Mouse (Mus musculus) liver, embryonic 15.5 days (tissue): ENCODE measurements around the gene Ankrd36. TPM values are rescaled to one million over a fixed set of nuclear protein-coding genes. Genes with fewer than 3 reads are reported as not detected.

Experiments used
- ATAC-seq: fragments of 200-750 bp; cut with Nextera tagmentation; 2 replicates; pipeline ENCODE4 v1.8.0; 2017; ENCODE audit warnings: moderate number of reproducible peaks, mild to moderate bottlenecking, moderate library complexity; ENCODE audit not compliant: insufficient read depth
- H3K27ac ChIP-seq: fragments of 300-500 bp; sonication (generic); replicated peaks from 2 replicates; pipeline ENCODE4 v1.5.1; 2015; ENCODE audit warnings: mild to moderate bottlenecking, inconsistent platforms
- H3K27me3 ChIP-seq: fragments of 300-500 bp; sonication (generic); 2 replicates; pipeline ENCODE4 v1.6.1; 2015; ENCODE audit warnings: mild to moderate bottlenecking, inconsistent platforms
- H3K36me3 ChIP-seq: fragments of 300-500 bp; sonication (generic); replicated peaks from 2 replicates; pipeline ENCODE4 v1.6.1; 2015; ENCODE audit warnings: moderate library complexity, mild to moderate bottlenecking, inconsistent platforms
- H3K4me1 ChIP-seq: fragments of 300-500 bp; sonication (generic); replicated peaks from 2 replicates; pipeline ENCODE4 v1.6.1; 2015; ENCODE audit warnings: inconsistent platforms
- H3K4me2 ChIP-seq: fragments of 300-500 bp; sonication (generic); 2 replicates; pipeline ENCODE4 v1.6.1; 2015; ENCODE audit warnings: moderate library complexity, mild to moderate bottlenecking, inconsistent platforms
- H3K4me3 ChIP-seq: fragments of 300-500 bp; sonication (generic); replicated peaks from 2 replicates; pipeline ENCODE4 v1.5.1; 2015; ENCODE audit warnings: mild to moderate bottlenecking, inconsistent platforms
- H3K9ac ChIP-seq: fragments of 300-500 bp; sonication (generic); 2 replicates; pipeline ENCODE4 v1.6.1; 2015; ENCODE audit warnings: moderate library complexity, mild to moderate bottlenecking, inconsistent platforms
- H3K9me3 ChIP-seq: fragments of 300-500 bp; sonication (generic); replicated peaks from 2 replicates; pipeline ENCODE4 v1.6.1; 2016; ENCODE audit warnings: inconsistent platforms
- WGBS: fragments of 180-500 bp; shearing (Covaris S2); methylation state at CpG from one replicate; pipeline ENCODE4 v1.1.7; 2015; ENCODE audit warnings: mixed read lengths; ENCODE audit not compliant: insufficient replicate concordance; 5-methylcytosine and 5-hydroxymethylcytosine counted together
- polyA plus RNA-seq: library from polyadenylated mRNA; unstranded; fragments of >200 nt; fragmentation: Nextera tagmentation; extraction: Ambion mirVana; gene quantifications from 2 replicates; pipeline ENCODE4 v1.2.1, GENCODE M21; 2015

The Ankrd36 gene
- 1.0 and 1.2 TPM in 2 replicates for polyA plus RNA-seq

- Histone ChIP-seq H3K9me3 (no peaks in the 10 kb centered on the region), H3K4me3 (no peak within 1 kb of the TSS), H3K27ac (no peak within 1 kb of the TSS), H3K9ac (no peak within 1 kb of the TSS), H3K4me2 (no peak within 1 kb of the TSS), H3K27me3 (no peaks in the 10 kb centered on the region), H3K4me1 (peaks cover 38% of the 10 kb centered on the region), H3K36me3 (no peaks in the 10 kb centered on the region)
- no peak for ATAC-seq
- WGBS = 82% methylated on average over 12 of the region's 12 CpGs
Observed at GRCm38 (mm10) chr11:5569474-5569873, at the start of gene Ankrd36. Ankrd36 (plus strand) TSS chr11:5569684.

GRCm38 (mm10) chr11:5520412-5521265, 48.8 kb upstream of the Ankrd36 start, which contains the start of gene Xbp1:
Xbp1 (plus strand) TSS chr11:5520659.
- under 1% methylated on average over 71 of the region's 72 CpGs for WGBS

GRCm38 (mm10) chr11:5521266-5521515, 48.3 kb upstream of the Ankrd36 start:
- no peaks in the 10 kb centered on the region for H3K9me3 ChIP-seq
- peaks cover 41% of the 10 kb centered on the region for H3K36me3 ChIP-seq
- peak; percentile 32 for ATAC-seq
- peak overlapping the region; percentile 91 for H3K27ac ChIP-seq
- under 1% methylated on average over 13 of the region's 13 CpGs for WGBS
- H3K4me2 ChIP-seq = peak overlapping the region; percentile 87
- peaks cover 44% of the 10 kb centered on the region for H3K4me1 ChIP-seq
- 0 out of 2 replicates have a peak, but pooled peaks cover 4% of the 10 kb centered on the region for H3K27me3 ChIP-seq
- peak overlapping the region; percentile 84 for H3K4me3 ChIP-seq
- H3K9ac ChIP-seq = peak overlapping the region; percentile 94

More at GRCm38 (mm10) chr11:5520412-5521265, 48.8 kb upstream of the Ankrd36 start, which contains the start of gene Xbp1:
- Histone ChIP-seq H3K4me2 (peak within 1 kb of the TSS; percentile 87), H3K4me1 (peaks cover 44% of the 10 kb centered on the region), H3K4me3 (peak within 1 kb of the TSS; percentile 84), H3K27ac (peak within 1 kb of the TSS; percentile 91), H3K9ac (peak within 1 kb of the TSS; percentile 94), H3K27me3 (0 out of 2 replicates have a peak, but pooled peaks cover 4% of the 10 kb centered on the region), H3K9me3 (no peaks in the 10 kb centered on the region), H3K36me3 (peaks cover 35% of the 10 kb centered on the region)
- ATAC-seq = peak; percentile 94

- Histone ChIP-seq H3K4me1 (peaks cover 44% of the 10 kb centered on the region), H3K36me3 (peaks cover 46% of the 10 kb centered on the region), H3K27me3 (0 out of 2 replicates have a peak, but pooled peaks cover 3% of the 10 kb centered on the region), H3K4me2 (peak overlapping the region; percentile 87), H3K9me3 (no peaks in the 10 kb centered on the region), H3K9ac (peak overlapping the region; percentile 94), H3K4me3 (peak overlapping the region; percentile 84), H3K27ac (peak overlapping the region; percentile 91)
- WGBS = under 1% methylated on average over 34 of the region's 34 CpGs
- peak; percentile 53 for ATAC-seq
Observed at GRCm38 (mm10) chr11:5521516-5522291, 47.8 kb upstream of the Ankrd36 start.

- no peaks in the 10 kb centered on the region for H3K27me3 ChIP-seq
- 0 out of 2 replicates have a peak overlapping the region, but pooled peaks have one; percentile 91 for H3K27ac ChIP-seq
- peaks cover 44% of the 10 kb centered on the region for H3K4me1 ChIP-seq
- H3K9me3 ChIP-seq = no peaks in the 10 kb centered on the region
- H3K9ac ChIP-seq = 0 out of 2 replicates have a peak overlapping the region, but pooled peaks have one; percentile 94
- H3K4me3 ChIP-seq = peak overlapping the region; percentile 84
- H3K36me3 ChIP-seq = peaks cover 58% of the 10 kb centered on the region
- ATAC-seq = no peak
- peak overlapping the region; percentile 87 for H3K4me2 ChIP-seq
- WGBS = 81% methylated on average over 11 of the region's 11 CpGs
Observed at GRCm38 (mm10) chr11:5522798-5523415, 46.6 kb upstream of the Ankrd36 start.

- peaks cover 81% of the 10 kb centered on the region for H3K36me3 ChIP-seq
- H3K9ac ChIP-seq = no peak overlapping the region
- ATAC-seq = no peak
- no peak overlapping the region for H3K4me3 ChIP-seq
- H3K4me2 ChIP-seq = no peak overlapping the region
- 74% methylated on average over 4 of the region's 4 CpGs for WGBS
- H3K27ac ChIP-seq = no peak overlapping the region
- no peaks in the 10 kb centered on the region for H3K27me3 ChIP-seq
- H3K9me3 ChIP-seq = no peaks in the 10 kb centered on the region
- peaks cover 36% of the 10 kb centered on the region for H3K4me1 ChIP-seq
Observed at GRCm38 (mm10) chr11:5525418-5525817, 44.1 kb upstream of the Ankrd36 start.

GRCm38 (mm10) chr11:5526573-5527439, 42.7 kb upstream of the Ankrd36 start:
- no peak overlapping the region for H3K4me2 ChIP-seq

GRCm38 (mm10) chr11:5527865-5528523, 41.5 kb upstream of the Ankrd36 start:
- Histone ChIP-seq H3K4me1 (peaks cover 28% of the 10 kb centered on the region), H3K27ac (no peak overlapping the region), H3K9ac (no peak overlapping the region), H3K27me3 (no peaks in the 10 kb centered on the region), H3K36me3 (peaks cover 98% of the 10 kb centered on the region), H3K4me2 (no peak overlapping the region), H3K9me3 (no peaks in the 10 kb centered on the region), H3K4me3 (no peak overlapping the region)
- ATAC-seq = no peak
- WGBS = 70% methylated on average over 5 of the region's 5 CpGs

More at GRCm38 (mm10) chr11:5526573-5527439, 42.7 kb upstream of the Ankrd36 start:
- no peak for ATAC-seq
- no peak overlapping the region for H3K27ac ChIP-seq
- H3K36me3 ChIP-seq = peaks cover 95% of the 10 kb centered on the region
- no peaks in the 10 kb centered on the region for H3K27me3 ChIP-seq
- H3K9ac ChIP-seq = no peak overlapping the region
- H3K9me3 ChIP-seq = no peaks in the 10 kb centered on the region
- 74% methylated on average over 7 of the region's 7 CpGs for WGBS
- peaks cover 40% of the 10 kb centered on the region for H3K4me1 ChIP-seq
- H3K4me3 ChIP-seq = no peak overlapping the region

GRCm38 (mm10) chr11:5528841-5529240, 40.6 kb upstream of the Ankrd36 start:
- Histone ChIP-seq H3K9me3 (no peaks in the 10 kb centered on the region), H3K4me2 (no peak overlapping the region), H3K4me3 (no peak overlapping the region), H3K4me1 (peaks cover 19% of the 10 kb centered on the region), H3K9ac (no peak overlapping the region), H3K36me3 (peaks cover 98% of the 10 kb centered on the region), H3K27me3 (no peaks in the 10 kb centered on the region), H3K27ac (no peak overlapping the region)
- WGBS = 72% methylated on average over 5 of the region's 5 CpGs
- no peak for ATAC-seq

GRCm38 (mm10) chr11:5530172-5530571, 39.3 kb upstream of the Ankrd36 start:
- Histone ChIP-seq H3K9me3 (no peaks in the 10 kb centered on the region), H3K36me3 (peaks cover 98% of the 10 kb centered on the region), H3K4me1 (peaks cover 9% of the 10 kb centered on the region; the same call in 1 of the 2 replicates), H3K4me3 (no peak overlapping the region), H3K9ac (no peak overlapping the region), H3K27ac (no peak overlapping the region), H3K4me2 (no peak overlapping the region), H3K27me3 (no peaks in the 10 kb centered on the region)
- 76% methylated on average over 5 of the region's 5 CpGs for WGBS
- ATAC-seq = no peak
